Mouse (Mus musculus): ENCODE data around the gene Rdx. TPM values are rescaled to one million over a fixed set of nuclear protein-coding genes. Genes with fewer than 3 reads are reported as not detected.
A peak's percentile ranks its signal among the peaks of the same experiment; 100 is the strongest.

Gene Rdx
- 10 to 100 TPM; 21.3 to 48.7 (median 33.3) TPM for total RNA-seq (2018; cell fraction: chromatin; rRNA removed)
- total RNA-seq (2018; cell fraction: cytosol; rRNA removed): 10 to 100 TPM; 54.3 to 84.5 (median 68.1) TPM
- 10 to 100 TPM; 27.2 to 71.0 (median 42.3) TPM for total RNA-seq (2018; cell fraction: nucleus; rRNA removed)
- polyA plus RNA-seq (2018): 54.6 to 82.2 TPM (median 59.1 TPM) in 3 replicates

GRCm38 (mm10) chr9:52047129-52047820 lies at the start of gene Rdx:
Gene Rdx (plus strand): TSS chr9:52047173.
- peak within 1 kb of the TSS; percentile 60 for H3K27ac ChIP-seq
- H3K79me2 ChIP-seq (ENCODE audit: inconsistent target): peaks cover 35% of the 10 kb centered on the region
- 7% methylated on average over 17 of the region's 17 CpGs for WGBS (ENCODE audit: missing documents)
- no peaks in the 10 kb centered on the region for H3K36me3 ChIP-seq (ENCODE audit: inconsistent target)
- H3K4me3 ChIP-seq (ENCODE audit: inconsistent target): peak within 1 kb of the TSS; percentile 45

- WGBS (ENCODE audit: missing documents): 92% methylated on average over 4 of the region's 4 CpGs
- no peak overlapping the region for H3K4me3 ChIP-seq (ENCODE audit: inconsistent target)
- H3K79me2 ChIP-seq (ENCODE audit: inconsistent target): no peaks in the 10 kb centered on the region
- no peak overlapping the region for H3K27ac ChIP-seq
- H3K36me3 ChIP-seq (ENCODE audit: inconsistent target): no peaks in the 10 kb centered on the region
These were observed 43.5 kb upstream of the Rdx start for GRCm38 (mm10) chr9:52003501-52003900.

GRCm38 (mm10) chr9:52007341-52007740 lies 39.6 kb upstream of the Rdx start:
- Histone ChIP-seq H3K4me3 (ENCODE audit: inconsistent target) (no peak overlapping the region), H3K36me3 (ENCODE audit: inconsistent target) (no peaks in the 10 kb centered on the region), H3K79me2 (ENCODE audit: inconsistent target) (no peaks in the 10 kb centered on the region), H3K27ac (no peak overlapping the region)
- WGBS (ENCODE audit: missing documents): 87% methylated on average over 2 of the region's 2 CpGs

- no peak overlapping the region for H3K27ac ChIP-seq
- H3K36me3 ChIP-seq (ENCODE audit: inconsistent target): no peaks in the 10 kb centered on the region
- H3K79me2 ChIP-seq (ENCODE audit: inconsistent target): no peaks in the 10 kb centered on the region
- 88% methylated on average over 1 of the region's 1 CpGs for WGBS (ENCODE audit: missing documents)
- no peak overlapping the region for H3K4me3 ChIP-seq (ENCODE audit: inconsistent target)
These were observed 38.5 kb upstream of the Rdx start for GRCm38 (mm10) chr9:52008511-52008910.

GRCm38 (mm10) chr9:52012311-52012710 lies 34.7 kb upstream of the Rdx start:
- Histone ChIP-seq H3K4me3 (ENCODE audit: inconsistent target) (no peak overlapping the region), H3K36me3 (ENCODE audit: inconsistent target) (no peaks in the 10 kb centered on the region), H3K27ac (no peak overlapping the region), H3K79me2 (ENCODE audit: inconsistent target) (no peaks in the 10 kb centered on the region)
- 100% methylated on average over 1 of the region's 1 CpGs for WGBS (ENCODE audit: missing documents)

- no peak overlapping the region for H3K27ac ChIP-seq
- 90% methylated on average over 5 of the region's 5 CpGs for WGBS (ENCODE audit: missing documents)
- H3K4me3 ChIP-seq (ENCODE audit: inconsistent target): no peak overlapping the region
- no peaks in the 10 kb centered on the region for H3K79me2 ChIP-seq (ENCODE audit: inconsistent target)
- no peaks in the 10 kb centered on the region for H3K36me3 ChIP-seq (ENCODE audit: inconsistent target)
These were observed 34.1 kb upstream of the Rdx start for GRCm38 (mm10) chr9:52012781-52013436.

GRCm38 (mm10) chr9:52013900-52014455 lies 33.0 kb upstream of the Rdx start:
- H3K4me3 ChIP-seq (ENCODE audit: inconsistent target): no peak overlapping the region
- 89% methylated on average over 5 of the region's 5 CpGs for WGBS (ENCODE audit: missing documents)
- H3K36me3 ChIP-seq (ENCODE audit: inconsistent target): no peaks in the 10 kb centered on the region
- no peaks in the 10 kb centered on the region for H3K79me2 ChIP-seq (ENCODE audit: inconsistent target)
- H3K27ac ChIP-seq: no peak overlapping the region

GRCm38 (mm10) chr9:52017091-52017490 lies 29.9 kb upstream of the Rdx start:
- H3K27ac ChIP-seq: no peak overlapping the region
- 87% methylated on average over 3 of the region's 3 CpGs for WGBS (ENCODE audit: missing documents)
- H3K36me3 ChIP-seq (ENCODE audit: inconsistent target): no peaks in the 10 kb centered on the region
- H3K4me3 ChIP-seq (ENCODE audit: inconsistent target): no peak overlapping the region
- no peaks in the 10 kb centered on the region for H3K79me2 ChIP-seq (ENCODE audit: inconsistent target)

- Histone ChIP-seq H3K79me2 (ENCODE audit: inconsistent target) (no peaks in the 10 kb centered on the region), H3K36me3 (ENCODE audit: inconsistent target) (no peaks in the 10 kb centered on the region), H3K4me3 (ENCODE audit: inconsistent target) (no peak overlapping the region), H3K27ac (no peak overlapping the region)
- WGBS (ENCODE audit: missing documents): 89% methylated on average over 2 of the region's 2 CpGs
These were observed 29.1 kb upstream of the Rdx start for GRCm38 (mm10) chr9:52017824-52018223.

- Histone ChIP-seq H3K79me2 (ENCODE audit: inconsistent target) (no peaks in the 10 kb centered on the region), H3K4me3 (ENCODE audit: inconsistent target) (no peak overlapping the region), H3K27ac (no peak overlapping the region), H3K36me3 (ENCODE audit: inconsistent target) (no peaks in the 10 kb centered on the region)
- 100% methylated on average over 1 of the region's 1 CpGs for WGBS (ENCODE audit: missing documents)
These were observed 28.5 kb upstream of the Rdx start for GRCm38 (mm10) chr9:52018505-52018904.

GRCm38 (mm10) chr9:52027257-52028020 lies 19.5 kb upstream of the Rdx start:
- Histone ChIP-seq H3K4me3 (ENCODE audit: inconsistent target) (no peak overlapping the region), H3K36me3 (ENCODE audit: inconsistent target) (no peaks in the 10 kb centered on the region), H3K79me2 (ENCODE audit: inconsistent target) (no peaks in the 10 kb centered on the region), H3K27ac (no peak overlapping the region)
- WGBS (ENCODE audit: missing documents): 89% methylated on average over 5 of the region's 5 CpGs

GRCm38 (mm10) chr9:52028521-52029405 lies 18.2 kb upstream of the Rdx start:
- Histone ChIP-seq H3K27ac (no peak overlapping the region), H3K4me3 (ENCODE audit: inconsistent target) (no peak overlapping the region), H3K79me2 (ENCODE audit: inconsistent target) (no peaks in the 10 kb centered on the region), H3K36me3 (ENCODE audit: inconsistent target) (no peaks in the 10 kb centered on the region)
- WGBS (ENCODE audit: missing documents): 88% methylated on average over 9 of the region's 9 CpGs

GRCm38 (mm10) chr9:52031501-52031900 lies 15.5 kb upstream of the Rdx start:
- no peak overlapping the region for H3K4me3 ChIP-seq (ENCODE audit: inconsistent target)
- H3K27ac ChIP-seq: no peak overlapping the region
- H3K79me2 ChIP-seq (ENCODE audit: inconsistent target): no peaks in the 10 kb centered on the region
- no peaks in the 10 kb centered on the region for H3K36me3 ChIP-seq (ENCODE audit: inconsistent target)
- WGBS (ENCODE audit: missing documents): 97% methylated on average over 2 of the region's 2 CpGs

- Histone ChIP-seq H3K36me3 (ENCODE audit: inconsistent target) (no peaks in the 10 kb centered on the region), H3K79me2 (ENCODE audit: inconsistent target) (no peaks in the 10 kb centered on the region), H3K27ac (no peak overlapping the region), H3K4me3 (ENCODE audit: inconsistent target) (no peak overlapping the region)
- WGBS (ENCODE audit: missing documents): 88% methylated on average over 1 of the region's 1 CpGs
These were observed 9.5 kb upstream of the Rdx start for GRCm38 (mm10) chr9:52037493-52037892.

Data from macrophage (primary cell).